Mouse (Mus musculus) cerebellum, adult 2 months (tissue): ENCODE results near the gene Fam71f2.

Experiments
- CTCF ChIP-seq: fragments of 200-500 bp; IDR thresholded peaks from 2 replicates; pipeline ENCODE4 v1.5.1; 2011; ENCODE audit warnings: low read depth, mild to moderate bottlenecking, control low read depth, low read length, moderate library complexity, borderline replicate concordance; ENCODE audit not compliant: insufficient read depth
- POLR2A ChIP-seq: fragments of 200-500 bp; IDR thresholded peaks from 2 replicates; pipeline ENCODE4 v1.6.1; 2011; ENCODE audit warnings: low read length, control low read depth, borderline replicate concordance; ENCODE audit not compliant: insufficient read depth

DNA sequence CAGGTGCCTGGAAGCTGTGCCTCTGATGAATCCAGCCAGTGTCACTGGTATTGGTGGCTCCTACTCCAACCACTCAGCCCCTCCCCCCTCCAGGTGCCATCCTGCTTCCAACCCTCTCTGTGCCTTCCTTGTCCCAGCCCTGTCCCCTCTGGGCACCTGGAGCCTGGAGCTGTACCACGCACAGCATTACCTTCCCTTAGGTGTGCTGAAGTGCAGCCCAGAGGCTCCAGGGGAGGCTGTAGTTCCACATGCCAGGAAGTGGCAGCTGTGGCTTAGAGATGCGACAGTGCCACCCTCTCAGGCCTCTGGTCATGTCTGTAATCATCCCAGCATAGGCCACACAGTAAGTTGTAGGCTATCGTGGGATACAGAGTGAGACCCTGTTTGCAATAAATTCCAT lies 47.6 kb upstream of the Fam71f2 start:
- TF ChIP-seq POLR2A: no peak
- no peak for TF ChIP-seq CTCF
